Mouse (Mus musculus) midbrain, embryonic 11.5 days (tissue): Measurements from ENCODE around the gene Tent4b. TPM values are rescaled to one million over a fixed set of nuclear protein-coding genes. Genes with fewer than 3 reads are reported as not detected.

ENCODE experiments used
- ATAC-seq: fragments of 200-750 bp; cut with Nextera tagmentation; 2 replicates; pipeline ENCODE4 v1.8.0; 2017; ENCODE audit warnings: moderate TSS enrichment, moderate library complexity; ENCODE audit not compliant: low FRiP score
- DNase-seq: peaks from one replicate; pipeline ENCODE4 v3.0.0; 2015; ENCODE audit warnings: low spot score; ENCODE audit errors: missing footprints
- H3K27ac ChIP-seq: fragments of 300-500 bp; sonication (generic); 2 replicates; pipeline ENCODE4 v1.5.1; 2014; ENCODE audit warnings: low read depth, low read length
- H3K27me3 ChIP-seq: fragments of 300-500 bp; sonication (generic); 2 replicates; pipeline ENCODE4 v1.6.1; 2014; ENCODE audit warnings: mild to moderate bottlenecking, low read length, moderate library complexity, mixed read lengths; ENCODE audit not compliant: control insufficient read depth, insufficient read depth
- H3K36me3 ChIP-seq: fragments of 300-500 bp; sonication (generic); 2 replicates; pipeline ENCODE4 v1.6.1; 2014; ENCODE audit warnings: mild to moderate bottlenecking, low read length, moderate library complexity, mixed read lengths; ENCODE audit not compliant: control insufficient read depth, insufficient read depth
- H3K4me1 ChIP-seq: fragments of 300-500 bp; sonication (generic); 2 replicates; pipeline ENCODE4 v1.6.1; 2014; ENCODE audit warnings: low read length; ENCODE audit not compliant: control insufficient read depth, insufficient read depth
- H3K4me2 ChIP-seq: fragments of 300-500 bp; sonication (generic); 2 replicates; pipeline ENCODE4 v1.6.1; 2014; ENCODE audit warnings: mild to moderate bottlenecking, moderate library complexity
- H3K4me3 ChIP-seq: fragments of 300-500 bp; sonication (generic); 2 replicates; pipeline ENCODE4 v1.5.1; 2014; ENCODE audit warnings: low read depth, low read length
- H3K9ac ChIP-seq: fragments of 300-500 bp; sonication (generic); 2 replicates; pipeline ENCODE4 v1.6.1; 2014; ENCODE audit warnings: low read length
- H3K9me3 ChIP-seq: fragments of 300-500 bp; sonication (generic); 2 replicates; pipeline ENCODE4 v1.6.1; 2016; ENCODE audit warnings: low read length; ENCODE audit not compliant: control insufficient read depth
- WGBS: fragments of 180-500 bp; shearing (Covaris S2); extraction: QIAGEN DNeasy Blood & Tissue Kit; methylation state at CpG from one replicate; pipeline ENCODE4 v1.1.7; 2014; 5-methylcytosine and 5-hydroxymethylcytosine counted together
- polyA plus RNA-seq: library from polyadenylated mRNA; unstranded; fragments of >200 nt; fragmentation: Nextera tagmentation; extraction: Ambion mirVana; gene quantifications from 2 replicates; pipeline ENCODE4 v1.2.1, GENCODE M21; 2014

Gene Tent4b
- polyA plus RNA-seq, 1 experiment from 2014 or later: 12.5 TPM

DNA sequence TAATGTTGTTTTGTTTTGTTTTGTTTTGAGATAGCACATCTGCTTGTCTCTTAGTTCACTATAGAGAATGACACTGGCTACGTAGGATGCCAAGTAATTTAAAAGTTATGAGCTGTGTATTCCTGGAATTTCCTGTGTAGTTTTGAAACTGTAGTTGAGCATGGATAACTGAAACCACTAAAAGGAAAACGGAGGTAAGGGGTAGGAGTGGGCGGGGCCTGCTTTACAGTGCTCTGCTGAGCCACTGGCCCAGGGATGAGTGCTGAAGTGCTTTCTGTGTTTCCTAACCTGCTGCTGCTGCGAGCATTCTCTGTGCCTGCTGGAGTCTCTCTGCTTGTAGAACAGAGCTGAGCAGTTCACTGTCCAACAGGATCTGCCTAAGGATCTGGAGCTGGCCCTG lies 22.3 kb downstream of the Tent4b start:
- no peak overlapping the region for H3K9ac ChIP-seq
- no peaks in the 10 kb centered on the region for H3K27me3 ChIP-seq
- DNase-seq (no peak), ATAC-seq (no peak)
- 79% methylated on average over 4 of the region's 4 CpGs for WGBS
- no peak overlapping the region for H3K4me2 ChIP-seq
- H3K9me3 ChIP-seq: no peaks in the 10 kb centered on the region
- peaks cover 18% of the 10 kb centered on the region for H3K4me1 ChIP-seq
- H3K4me3 ChIP-seq: no peak overlapping the region
- no peak overlapping the region for H3K27ac ChIP-seq
- H3K36me3 ChIP-seq: no peaks in the 10 kb centered on the region

- Histone ChIP-seq H3K27ac (peak overlapping the region; percentile 42), H3K9ac (peak overlapping the region; percentile 42), H3K36me3 (no peaks in the 10 kb centered on the region), H3K9me3 (no peaks in the 10 kb centered on the region), H3K4me3 (no peak overlapping the region), H3K4me1 (peaks cover 23% of the 10 kb centered on the region), H3K27me3 (no peaks in the 10 kb centered on the region), H3K4me2 (0 out of 2 replicates have a peak overlapping the region, but pooled peaks have one; percentile 6)
- 16% methylated on average over 5 of the region's 5 CpGs for WGBS
- DNase-seq (peak; percentile 89), ATAC-seq (peak; percentile 33; the same call in 1 of the 2 replicates)
These were observed 26.3 kb downstream of the Tent4b start for GRCm38 (mm10) chr8:88225358-88225757.

DNA sequence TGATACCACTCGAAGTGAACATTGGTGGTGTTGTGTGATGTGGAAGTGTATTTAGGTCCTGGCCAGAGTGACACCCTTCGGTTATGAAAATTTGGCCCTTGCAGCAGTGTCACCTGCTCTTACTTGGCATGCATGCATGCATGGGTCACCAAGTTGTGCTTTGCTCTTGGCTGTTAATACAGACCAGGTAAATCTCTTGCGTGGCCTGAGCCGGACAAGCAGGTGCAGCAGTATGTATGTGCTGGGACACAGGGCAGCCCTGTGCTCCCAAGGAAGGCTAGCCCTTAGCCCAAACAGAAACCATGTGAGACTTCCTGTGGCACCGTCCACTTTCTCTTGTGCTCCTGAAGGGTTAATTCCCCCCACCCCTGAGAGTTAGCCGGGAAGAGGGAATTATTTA lies 28.8 kb downstream of the Tent4b start:
- Histone ChIP-seq H3K36me3 (no peaks in the 10 kb centered on the region), H3K4me2 (no peak overlapping the region), H3K9ac (no peak overlapping the region), H3K27ac (no peak overlapping the region), H3K4me1 (peaks cover 23% of the 10 kb centered on the region), H3K9me3 (no peaks in the 10 kb centered on the region), H3K27me3 (no peaks in the 10 kb centered on the region), H3K4me3 (no peak overlapping the region)
- ATAC-seq (no peak), DNase-seq (no peak)
- 63% methylated on average over 6 of the region's 6 CpGs for WGBS

DNA sequence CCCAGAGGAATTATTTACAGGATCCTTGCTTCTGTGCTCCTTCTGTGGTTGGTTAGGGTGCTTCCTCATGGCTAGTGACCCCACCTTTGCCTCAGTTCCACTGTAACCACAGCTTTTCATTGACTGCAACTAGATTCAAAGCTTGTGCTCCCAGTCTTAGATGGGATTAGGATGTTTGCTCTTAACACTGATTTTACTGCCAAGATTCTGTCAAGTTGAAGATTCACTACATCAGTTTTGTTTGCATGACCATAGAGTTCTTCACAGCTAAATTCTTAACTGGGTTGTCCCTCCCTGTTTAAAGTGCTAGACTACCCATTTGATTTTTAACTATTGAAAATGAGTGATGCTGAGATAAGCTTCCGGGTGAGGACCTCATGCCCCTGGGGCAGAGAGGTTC lies 29.3 kb downstream of the Tent4b start:
- Histone ChIP-seq H3K9me3 (no peaks in the 10 kb centered on the region), H3K36me3 (no peaks in the 10 kb centered on the region), H3K4me2 (no peak overlapping the region), H3K27ac (no peak overlapping the region), H3K27me3 (no peaks in the 10 kb centered on the region), H3K4me1 (peaks cover 23% of the 10 kb centered on the region), H3K4me3 (no peak overlapping the region), H3K9ac (no peak overlapping the region)
- DNase-seq (no peak), ATAC-seq (no peak)
- WGBS: 82% methylated on average over 1 of the region's 1 CpGs

DNA sequence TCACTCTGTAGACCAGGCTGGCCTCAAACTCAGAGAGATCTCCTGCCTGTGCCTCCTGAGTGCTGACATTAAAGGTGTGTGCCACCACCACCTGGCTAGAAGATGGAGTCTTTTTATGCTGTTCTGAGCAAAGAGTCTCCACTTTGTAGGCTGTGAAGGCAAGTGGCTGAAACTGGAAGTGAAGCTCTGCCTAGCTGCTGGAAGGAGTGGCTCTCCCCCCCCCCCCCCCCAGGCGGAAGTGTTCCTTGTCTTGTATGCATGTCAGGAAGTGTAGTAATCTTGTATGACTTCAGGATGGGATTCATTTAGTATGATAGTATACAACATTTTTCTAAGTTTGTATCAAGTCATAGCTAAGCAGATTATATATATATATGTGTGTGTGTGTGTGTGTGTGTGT lies 29.8 kb downstream of the Tent4b start:
- DNase-seq: no peak
- no peaks in the 10 kb centered on the region for H3K36me3 ChIP-seq
- H3K9me3 ChIP-seq: no peaks in the 10 kb centered on the region
- no peak overlapping the region for H3K9ac ChIP-seq
- peaks cover 23% of the 10 kb centered on the region for H3K4me1 ChIP-seq
- no peaks in the 10 kb centered on the region for H3K27me3 ChIP-seq
- no peak overlapping the region for H3K27ac ChIP-seq
- WGBS: 50% methylated on average over 1 of the region's 1 CpGs
- no peak for ATAC-seq
- H3K4me2 ChIP-seq: no peak overlapping the region
- H3K4me3 ChIP-seq: no peak overlapping the region

GRCm38 (mm10) chr8:88236666-88237065 lies 37.7 kb downstream of the Tent4b start:
- Histone ChIP-seq H3K4me1 (no peaks in the 10 kb centered on the region), H3K27ac (no peak overlapping the region), H3K36me3 (no peaks in the 10 kb centered on the region), H3K9me3 (no peaks in the 10 kb centered on the region), H3K4me3 (no peak overlapping the region), H3K4me2 (no peak overlapping the region), H3K27me3 (no peaks in the 10 kb centered on the region), H3K9ac (no peak overlapping the region)
- 70% methylated on average over 2 of the region's 2 CpGs for WGBS
- no peak for ATAC-seq
- DNase-seq: peak; percentile 65

DNA sequence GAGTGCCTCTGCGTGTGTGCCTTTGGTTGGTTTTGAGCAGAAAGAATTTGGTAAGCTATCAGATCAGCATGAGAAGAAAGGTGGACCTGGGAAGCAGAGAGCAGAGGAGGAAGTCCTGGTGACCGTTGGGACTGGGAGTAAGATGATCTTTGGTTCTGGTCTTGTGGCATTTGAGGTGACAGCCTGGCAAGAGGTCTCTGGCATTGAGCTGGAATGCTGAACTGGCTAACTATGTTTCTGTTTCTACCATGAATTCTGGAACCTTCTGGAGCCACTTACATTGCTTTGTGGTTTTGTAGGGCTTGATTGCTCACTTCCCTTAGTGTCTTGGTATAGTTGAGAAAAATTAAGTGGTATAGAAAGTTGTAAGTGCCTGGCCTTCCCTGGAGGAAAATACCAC lies 38.6 kb downstream of the Tent4b start:
- Histone ChIP-seq H3K9me3 (no peaks in the 10 kb centered on the region), H3K27ac (no peak overlapping the region), H3K36me3 (no peaks in the 10 kb centered on the region), H3K4me2 (no peak overlapping the region), H3K4me3 (no peak overlapping the region), H3K9ac (no peak overlapping the region), H3K4me1 (no peaks in the 10 kb centered on the region), H3K27me3 (no peaks in the 10 kb centered on the region)
- DNase-seq (no peak), ATAC-seq (no peak)
- 80% methylated on average over 2 of the region's 2 CpGs for WGBS

DNA sequence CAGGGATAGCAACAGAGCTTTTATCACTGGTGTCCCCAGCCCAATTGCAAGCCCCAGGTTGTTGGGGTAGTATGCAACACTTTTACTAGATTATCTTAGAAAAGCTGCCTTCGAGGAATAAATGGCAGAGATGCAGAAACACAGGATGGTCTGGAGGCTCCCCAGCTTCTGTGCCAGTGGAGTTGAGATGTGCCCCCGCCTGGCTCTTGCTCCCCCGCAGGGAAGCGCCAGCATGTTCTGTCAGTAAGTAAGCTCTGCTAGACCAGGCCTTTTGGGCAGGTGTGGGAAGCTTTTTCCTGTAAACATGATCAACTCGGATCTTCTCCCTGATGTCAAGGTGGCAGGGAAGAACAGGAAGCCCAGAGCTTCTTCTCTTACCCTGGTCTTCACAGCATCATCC lies 40.3 kb downstream of the Tent4b start:
- no peak overlapping the region for H3K27ac ChIP-seq
- H3K4me1 ChIP-seq: no peaks in the 10 kb centered on the region
- DNase-seq: no peak
- no peaks in the 10 kb centered on the region for H3K36me3 ChIP-seq
- H3K27me3 ChIP-seq: no peaks in the 10 kb centered on the region
- no peak for ATAC-seq
- WGBS: 87% methylated on average over 5 of the region's 5 CpGs
- no peak overlapping the region for H3K9ac ChIP-seq
- H3K4me2 ChIP-seq: no peak overlapping the region
- no peak overlapping the region for H3K4me3 ChIP-seq
- no peaks in the 10 kb centered on the region for H3K9me3 ChIP-seq

GRCm38 (mm10) chr8:88241871-88242270 lies 42.9 kb downstream of the Tent4b start:
- no peaks in the 10 kb centered on the region for H3K27me3 ChIP-seq
- H3K4me2 ChIP-seq: no peak overlapping the region
- no peak overlapping the region for H3K27ac ChIP-seq
- H3K9me3 ChIP-seq: no peaks in the 10 kb centered on the region
- no peak overlapping the region for H3K9ac ChIP-seq
- no peaks in the 10 kb centered on the region for H3K4me1 ChIP-seq
- no peaks in the 10 kb centered on the region for H3K36me3 ChIP-seq
- H3K4me3 ChIP-seq: no peak overlapping the region
- ATAC-seq (no peak), DNase-seq (no peak)
- 90% methylated on average over 4 of the region's 4 CpGs for WGBS

GRCm38 (mm10) chr8:88244298-88244697 lies 45.3 kb downstream of the Tent4b start:
- ATAC-seq (peak; percentile 62; the same call in 1 of the 2 replicates), DNase-seq (no peak)
- WGBS: 79% methylated on average over 4 of the region's 4 CpGs

More at GRCm38 (mm10) chr8:88244298-88244697, 45.3 kb downstream of the Tent4b start:
- Histone ChIP-seq H3K36me3 (no peaks in the 10 kb centered on the region), H3K4me3 (no peak overlapping the region), H3K27me3 (no peaks in the 10 kb centered on the region), H3K4me2 (no peak overlapping the region), H3K9ac (no peak overlapping the region), H3K27ac (no peak overlapping the region), H3K4me1 (no peaks in the 10 kb centered on the region), H3K9me3 (no peaks in the 10 kb centered on the region)
